Mouse (Mus musculus): Measurements from ENCODE around the gene Picalm.

Gene Picalm

GRCm38 (mm10) chr7:90129732-90130392 lies at the start of gene Picalm:
Gene Picalm, plus strand, starts transcription at chr7:90130213.
- DNase-seq (ENCODE audit: low spot score) = peak; percentile 98

- no peak for DNase-seq (ENCODE audit: low spot score)
Observed at GRCm38 (mm10) chr7:90083799-90084198, 46.2 kb upstream of the Picalm start.

GRCm38 (mm10) chr7:90084531-90084930 lies 45.5 kb upstream of the Picalm start:
- DNase-seq (ENCODE audit: low spot score) = no peak

- DNase-seq (ENCODE audit: low spot score) = no peak
Observed at GRCm38 (mm10) chr7:90085713-90086112, 44.3 kb upstream of the Picalm start.

GRCm38 (mm10) chr7:90086821-90087220 lies 43.2 kb upstream of the Picalm start:
- DNase-seq (ENCODE audit: low spot score) = no peak

GRCm38 (mm10) chr7:90090996-90091395 lies 39.0 kb upstream of the Picalm start:
- no peak for DNase-seq (ENCODE audit: low spot score)

- DNase-seq (ENCODE audit: low spot score) = no peak
Observed at GRCm38 (mm10) chr7:90091756-90092155, 38.3 kb upstream of the Picalm start.

- no peak for DNase-seq (ENCODE audit: low spot score)
Observed at GRCm38 (mm10) chr7:90092452-90093450, 37.3 kb upstream of the Picalm start.

- DNase-seq (ENCODE audit: low spot score) = no peak
Observed at GRCm38 (mm10) chr7:90095097-90095496, 34.9 kb upstream of the Picalm start.

- no peak for DNase-seq (ENCODE audit: low spot score)
Observed at GRCm38 (mm10) chr7:90095766-90096372, 34.1 kb upstream of the Picalm start.

GRCm38 (mm10) chr7:90096609-90097008 lies 33.4 kb upstream of the Picalm start:
- DNase-seq (ENCODE audit: low spot score) = no peak

- no peak for DNase-seq (ENCODE audit: low spot score)
Observed at GRCm38 (mm10) chr7:90098253-90098652, 31.8 kb upstream of the Picalm start.

GRCm38 (mm10) chr7:90099248-90099647 lies 30.8 kb upstream of the Picalm start:
- no peak for DNase-seq (ENCODE audit: low spot score)

GRCm38 (mm10) chr7:90100614-90101160 lies 29.3 kb upstream of the Picalm start:
- DNase-seq (ENCODE audit: low spot score) = no peak

- no peak for DNase-seq (ENCODE audit: low spot score)
Observed at GRCm38 (mm10) chr7:90116100-90116499, 13.9 kb upstream of the Picalm start.

GRCm38 (mm10) chr7:90120106-90120505 lies 9.9 kb upstream of the Picalm start:
- DNase-seq (ENCODE audit: low spot score) = no peak

- DNase-seq (ENCODE audit: low spot score) = peak; percentile 24
Observed at GRCm38 (mm10) chr7:90124991-90125390, 5.0 kb upstream of the Picalm start.

GRCm38 (mm10) chr7:90128631-90129200 lies 1.3 kb upstream of the Picalm start:
- no peak for DNase-seq (ENCODE audit: low spot score)

GRCm38 (mm10) chr7:90129271-90129731 lies 712 bp upstream of the Picalm start:
- peak; percentile 14 for DNase-seq (ENCODE audit: low spot score)

- peak; percentile 15 for DNase-seq (ENCODE audit: low spot score)
Observed at GRCm38 (mm10) chr7:90130501-90131375, 725 bp downstream of the Picalm start.

GRCm38 (mm10) chr7:90131376-90131651 lies 1.3 kb downstream of the Picalm start:
- DNase-seq (ENCODE audit: low spot score) = no peak
